Mouse (Mus musculus): ENCODE measurements around the gene Cluh. TPM values are rescaled to one million over a fixed set of nuclear protein-coding genes. Genes with fewer than 3 reads are reported as not detected.

Cluh gene
- polyA plus RNA-seq, 1 experiment from 2014 or later, result 16.9 TPM

DNA sequence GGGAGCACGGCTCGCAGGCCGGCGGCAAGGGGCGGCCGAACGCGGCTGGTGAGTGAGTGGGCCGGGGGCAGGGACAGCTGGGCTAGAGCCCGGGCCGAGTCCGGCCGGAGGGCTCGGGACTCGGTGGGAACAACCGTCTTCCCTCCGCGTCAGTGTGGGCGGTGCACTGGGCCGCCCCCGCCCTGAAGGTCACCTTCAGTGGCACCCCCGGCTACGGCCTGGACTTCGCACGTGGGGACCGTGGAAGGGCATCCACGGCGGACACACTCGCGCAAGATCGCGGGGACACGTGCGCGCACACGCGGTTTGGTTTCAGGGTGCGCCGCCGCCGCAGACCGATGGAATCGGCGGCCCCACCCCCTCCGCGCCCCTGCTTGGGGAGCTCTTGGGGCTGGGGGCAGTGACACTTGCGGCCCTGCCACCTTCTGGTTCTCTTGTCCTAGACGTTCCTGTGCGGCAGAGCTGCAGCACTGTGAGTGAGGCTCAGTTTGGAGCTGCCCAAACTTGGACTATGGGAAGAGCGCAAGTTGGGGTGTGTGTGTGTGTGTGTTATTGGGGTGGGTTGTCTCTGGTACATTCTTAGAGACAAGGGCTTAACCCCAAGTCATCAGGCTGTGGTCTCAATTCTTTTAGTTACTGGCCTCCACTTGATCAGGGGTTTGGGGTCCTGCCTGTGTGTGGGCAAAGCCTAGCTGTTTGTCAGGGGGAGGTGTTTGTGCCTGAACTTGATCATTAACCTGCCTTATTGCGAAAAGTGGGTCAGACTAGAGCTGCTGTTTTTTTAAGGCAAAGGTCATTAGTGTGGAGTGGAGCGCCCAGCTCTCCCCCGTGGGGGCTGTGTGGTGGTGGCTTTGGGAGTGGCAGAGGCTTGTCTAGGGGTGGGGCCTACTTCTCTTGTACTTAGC lies 604 bp downstream of the Cluh start:
- Histone ChIP-seq H3K4me2 (peak overlapping the region; percentile 96), H3K9ac (peak overlapping the region; percentile 89), H3K36me3 (no peaks in the 10 kb centered on the region), H3K4me1 (replicated peaks) (peaks cover 55% of the 10 kb centered on the region), H3K9me3 (no peaks in the 10 kb centered on the region), H3K27ac (replicated peaks) (peak overlapping the region; percentile 77), H3K27me3 (no peaks in the 10 kb centered on the region), H3K4me3 (peak overlapping the region; percentile 92)
- 2% methylated on average over 53 of the region's 53 CpGs for WGBS
- ATAC-seq (ENCODE audit: low read depth), result peak; percentile 64

GRCm38 (mm10) chr11:74650576-74651100 lies 1.3 kb downstream of the Cluh start:
- Histone ChIP-seq H3K27me3 (no peaks in the 10 kb centered on the region), H3K9ac (peak overlapping the region; percentile 89), H3K36me3 (no peaks in the 10 kb centered on the region), H3K4me2 (peak overlapping the region; percentile 96), H3K4me3 (peak overlapping the region; percentile 92), H3K27ac (replicated peaks) (no peak overlapping the region), H3K9me3 (no peaks in the 10 kb centered on the region), H3K4me1 (replicated peaks) (peaks cover 55% of the 10 kb centered on the region)
- WGBS, result 68% methylated on average over 4 of the region's 4 CpGs
- no peak for ATAC-seq (ENCODE audit: low read depth)

DNA sequence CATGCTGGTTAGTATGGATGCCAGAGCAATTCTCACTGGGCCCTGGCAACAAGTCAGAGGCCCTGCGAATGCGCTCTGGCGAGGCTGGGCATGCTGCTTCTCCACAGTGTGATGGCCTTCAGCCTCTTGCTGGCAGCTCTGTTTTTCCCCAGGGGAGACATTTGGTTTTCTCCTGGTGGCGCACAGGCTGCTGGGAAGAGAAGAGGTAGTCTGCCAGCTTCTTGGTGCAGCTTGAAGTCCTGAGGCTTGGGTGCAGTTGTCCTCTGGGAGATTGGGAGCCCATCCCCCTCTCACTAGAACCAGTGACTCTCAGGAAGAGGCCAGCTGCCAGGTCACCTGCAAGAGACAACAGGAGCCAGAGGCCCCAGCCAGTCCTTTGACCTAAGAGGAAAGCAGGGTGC lies 3.5 kb downstream of the Cluh start:
- H3K36me3 ChIP-seq, result peaks cover 16% of the 10 kb centered on the region
- ATAC-seq (ENCODE audit: low read depth), result 0 out of 2 replicates have a peak, but pooled peaks have one; percentile 7
- peak overlapping the region; percentile 76 for H3K27ac ChIP-seq (replicated peaks)
- 0 out of 2 replicates have a peak overlapping the region, but pooled peaks have one; percentile 5 for H3K4me2 ChIP-seq
- H3K9ac ChIP-seq, result peak overlapping the region; percentile 47
- no peak overlapping the region for H3K4me3 ChIP-seq
- H3K27me3 ChIP-seq, result no peaks in the 10 kb centered on the region
- no peaks in the 10 kb centered on the region for H3K9me3 ChIP-seq
- peaks cover 55% of the 10 kb centered on the region for H3K4me1 ChIP-seq (replicated peaks)
- 44% methylated on average over 4 of the region's 4 CpGs for WGBS

GRCm38 (mm10) chr11:74653385-74653784 lies 4.1 kb downstream of the Cluh start:
- ATAC-seq (ENCODE audit: low read depth), result no peak
- Histone ChIP-seq H3K9me3 (no peaks in the 10 kb centered on the region), H3K27me3 (no peaks in the 10 kb centered on the region), H3K27ac (replicated peaks) (peak overlapping the region; percentile 76), H3K4me3 (no peak overlapping the region), H3K9ac (peak overlapping the region; percentile 47), H3K36me3 (peaks cover 22% of the 10 kb centered on the region), H3K4me1 (replicated peaks) (peaks cover 53% of the 10 kb centered on the region), H3K4me2 (no peak overlapping the region)
- 69% methylated on average over 6 of the region's 6 CpGs for WGBS

GRCm38 (mm10) chr11:74655941-74656340 lies 6.6 kb downstream of the Cluh start:
- H3K4me2 ChIP-seq, result no peak overlapping the region
- WGBS, result 91% methylated on average over 3 of the region's 3 CpGs

GRCm38 (mm10) chr11:74660336-74660735 lies 11.0 kb downstream of the Cluh start:
- H3K4me2 ChIP-seq, result no peak overlapping the region
- no peak overlapping the region for H3K9ac ChIP-seq
- no peak overlapping the region for H3K27ac ChIP-seq (replicated peaks)
- H3K9me3 ChIP-seq, result no peaks in the 10 kb centered on the region
- H3K36me3 ChIP-seq, result peaks cover 92% of the 10 kb centered on the region
- H3K4me3 ChIP-seq, result no peak overlapping the region
- no peak for ATAC-seq (ENCODE audit: low read depth)
- no peaks in the 10 kb centered on the region for H3K27me3 ChIP-seq
- no peaks in the 10 kb centered on the region for H3K4me1 ChIP-seq (replicated peaks)
- WGBS, result 97% methylated on average over 13 of the region's 13 CpGs

More at GRCm38 (mm10) chr11:74655941-74656340, 6.6 kb downstream of the Cluh start:
- no peak for ATAC-seq (ENCODE audit: low read depth)
- Histone ChIP-seq H3K9ac (no peak overlapping the region), H3K9me3 (no peaks in the 10 kb centered on the region), H3K4me3 (no peak overlapping the region), H3K4me1 (replicated peaks) (peaks cover 35% of the 10 kb centered on the region), H3K27ac (replicated peaks) (no peak overlapping the region), H3K36me3 (peaks cover 48% of the 10 kb centered on the region), H3K27me3 (no peaks in the 10 kb centered on the region)

DNA sequence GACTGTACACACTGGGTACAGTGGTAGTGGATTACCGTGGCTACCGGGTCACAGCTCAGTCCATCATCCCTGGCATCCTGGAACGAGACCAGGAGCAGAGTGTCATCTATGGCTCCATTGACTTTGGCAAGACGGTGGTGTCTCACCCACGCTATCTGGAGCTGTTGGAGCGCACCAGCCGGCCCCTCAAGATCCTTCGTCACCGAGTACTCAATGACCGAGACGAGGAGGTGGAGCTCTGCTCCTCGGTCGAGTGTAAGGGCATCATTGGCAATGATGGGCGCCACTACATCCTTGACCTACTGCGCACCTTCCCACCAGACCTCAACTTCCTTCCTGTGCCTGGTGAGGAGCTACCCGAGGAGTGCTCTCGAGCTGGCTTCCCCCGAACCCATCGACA lies 12.3 kb downstream of the Cluh start:
- Histone ChIP-seq H3K4me3 (no peak overlapping the region), H3K27me3 (no peaks in the 10 kb centered on the region), H3K9ac (no peak overlapping the region), H3K4me2 (no peak overlapping the region), H3K9me3 (no peaks in the 10 kb centered on the region), H3K4me1 (replicated peaks) (no peaks in the 10 kb centered on the region), H3K36me3 (peaks cover 100% of the 10 kb centered on the region), H3K27ac (replicated peaks) (no peak overlapping the region)
- 96% methylated on average over 19 of the region's 19 CpGs for WGBS
- ATAC-seq (ENCODE audit: low read depth), result no peak

DNA sequence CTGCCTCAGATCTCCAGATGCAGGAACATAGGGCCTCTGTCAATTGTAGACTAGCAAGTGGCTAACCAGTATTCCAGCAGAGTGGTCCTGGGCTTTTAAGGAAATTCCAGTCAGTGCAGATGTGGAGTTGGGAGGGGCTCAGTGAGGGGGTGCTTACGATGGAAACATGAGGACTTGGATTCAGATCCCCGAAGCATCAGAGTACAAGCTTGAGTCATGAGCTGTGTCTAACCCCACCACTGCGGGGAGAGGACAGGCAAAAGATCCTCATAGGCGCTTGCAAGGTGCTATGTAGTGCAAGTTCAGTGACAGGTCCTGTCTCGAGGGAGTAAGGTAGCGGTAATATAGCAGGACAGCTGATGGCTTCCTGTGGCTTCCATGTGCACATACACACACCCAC lies 12.9 kb downstream of the Cluh start:
- ATAC-seq (ENCODE audit: low read depth), result no peak

DNA sequence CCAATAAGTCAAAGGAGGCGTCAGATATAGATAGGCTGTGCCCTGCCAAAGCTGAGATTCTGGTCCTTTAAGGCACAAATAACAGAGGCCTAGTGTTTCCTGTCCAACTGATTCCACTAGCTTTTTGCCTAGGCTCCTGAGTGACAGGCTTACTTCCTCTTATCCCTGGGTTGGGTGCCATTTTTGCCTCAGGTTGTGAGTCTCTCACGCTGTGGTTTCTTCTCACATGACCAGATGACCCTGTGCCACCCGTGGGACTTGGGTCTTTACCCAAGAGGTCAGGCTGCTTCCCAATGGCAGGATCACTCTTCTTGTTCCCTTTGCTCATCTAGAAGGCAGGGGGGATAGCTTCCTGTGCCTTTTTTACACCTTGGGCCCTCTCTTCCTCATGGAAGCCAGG lies 15.0 kb downstream of the Cluh start:
- Histone ChIP-seq H3K4me1 (replicated peaks) (no peaks in the 10 kb centered on the region), H3K36me3 (peaks cover 100% of the 10 kb centered on the region), H3K4me3 (no peak overlapping the region), H3K9me3 (no peaks in the 10 kb centered on the region), H3K4me2 (no peak overlapping the region), H3K27ac (replicated peaks) (no peak overlapping the region), H3K27me3 (no peaks in the 10 kb centered on the region), H3K9ac (no peak overlapping the region)
- 89% methylated on average over 3 of the region's 3 CpGs for WGBS
- ATAC-seq (ENCODE audit: low read depth), result no peak

More for the DNA sequence above, 12.9 kb downstream of the Cluh start:
- H3K9me3 ChIP-seq, result no peaks in the 10 kb centered on the region
- WGBS, result 93% methylated on average over 6 of the region's 6 CpGs
- no peak overlapping the region for H3K4me2 ChIP-seq
- H3K4me3 ChIP-seq, result no peak overlapping the region
- H3K27ac ChIP-seq (replicated peaks), result no peak overlapping the region
- H3K9ac ChIP-seq, result no peak overlapping the region
- no peaks in the 10 kb centered on the region for H3K4me1 ChIP-seq (replicated peaks)
- no peaks in the 10 kb centered on the region for H3K27me3 ChIP-seq
- H3K36me3 ChIP-seq, result peaks cover 100% of the 10 kb centered on the region

- Histone ChIP-seq H3K27ac (replicated peaks) (no peak overlapping the region), H3K36me3 (peaks cover 100% of the 10 kb centered on the region), H3K9me3 (no peaks in the 10 kb centered on the region), H3K4me3 (no peak overlapping the region), H3K4me1 (replicated peaks) (no peaks in the 10 kb centered on the region), H3K4me2 (no peak overlapping the region), H3K9ac (no peak overlapping the region), H3K27me3 (no peaks in the 10 kb centered on the region)
- ATAC-seq (ENCODE audit: low read depth), result no peak
- WGBS, result 93% methylated on average over 8 of the region's 8 CpGs
Measured at GRCm38 (mm10) chr11:74664906-74665305, 15.6 kb downstream of the Cluh start.

DNA sequence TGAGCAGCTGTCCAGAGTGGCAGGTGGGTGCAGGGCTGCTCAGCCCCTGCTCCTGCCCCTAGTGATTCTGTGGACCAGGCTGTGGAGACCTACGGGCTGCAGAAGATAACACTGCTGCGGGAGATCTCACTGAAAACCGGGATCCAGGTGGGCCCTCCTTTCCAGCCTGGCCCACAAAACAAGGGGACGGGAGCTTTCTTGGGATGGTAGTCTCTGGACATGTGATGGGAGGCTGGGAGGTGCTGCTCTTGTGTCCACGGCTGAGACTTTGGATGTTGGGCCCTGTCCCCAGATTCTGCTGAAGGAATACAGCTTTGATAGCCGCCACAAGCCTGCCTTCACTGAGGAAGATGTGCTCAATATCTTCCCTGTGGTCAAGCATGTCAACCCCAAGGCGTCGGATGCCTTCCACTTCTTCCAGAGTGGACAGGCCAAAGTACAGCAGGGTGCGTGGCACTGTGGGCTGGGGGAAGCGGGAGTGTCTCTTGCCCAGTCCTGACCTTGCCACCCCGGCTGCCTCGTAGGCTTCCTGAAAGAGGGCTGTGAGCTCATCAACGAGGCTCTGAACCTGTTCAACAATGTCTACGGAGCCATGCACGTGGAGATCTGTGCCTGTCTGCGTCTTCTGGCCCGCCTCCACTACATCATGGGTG lies 16.5 kb downstream of the Cluh start:
- no peak for ATAC-seq (ENCODE audit: low read depth)
- no peaks in the 10 kb centered on the region for H3K9me3 ChIP-seq
- H3K9ac ChIP-seq, result no peak overlapping the region
- no peak overlapping the region for H3K4me3 ChIP-seq
- H3K36me3 ChIP-seq, result peaks cover 95% of the 10 kb centered on the region
- H3K4me2 ChIP-seq, result no peak overlapping the region
- no peaks in the 10 kb centered on the region for H3K27me3 ChIP-seq
- 96% methylated on average over 17 of the region's 17 CpGs for WGBS
- H3K4me1 ChIP-seq (replicated peaks), result no peaks in the 10 kb centered on the region
- no peak overlapping the region for H3K27ac ChIP-seq (replicated peaks)

DNA sequence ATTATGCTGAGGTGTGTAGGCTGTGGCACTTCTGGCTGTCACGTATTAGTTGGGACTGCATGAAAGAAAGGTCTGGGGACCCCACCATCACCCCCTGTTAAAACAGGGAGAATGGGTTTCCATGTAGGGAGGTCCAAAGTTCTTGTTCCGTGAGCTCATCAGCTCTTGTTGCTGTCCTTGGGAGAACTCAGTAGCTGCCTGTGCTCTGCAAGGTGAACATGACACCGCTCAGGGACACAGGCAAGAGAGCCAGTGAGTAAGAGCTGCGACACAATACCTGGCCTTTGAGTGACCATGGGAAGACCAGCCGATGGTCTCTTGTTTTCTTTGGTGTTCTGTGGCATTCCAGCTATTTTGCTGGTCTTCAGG lies 17.0 kb downstream of the Cluh start:
- no peaks in the 10 kb centered on the region for H3K9me3 ChIP-seq
- H3K36me3 ChIP-seq, result peaks cover 90% of the 10 kb centered on the region
- no peak overlapping the region for H3K27ac ChIP-seq (replicated peaks)
- no peak overlapping the region for H3K9ac ChIP-seq
- no peak overlapping the region for H3K4me2 ChIP-seq
- H3K27me3 ChIP-seq, result no peaks in the 10 kb centered on the region
- no peak overlapping the region for H3K4me3 ChIP-seq
- H3K4me1 ChIP-seq (replicated peaks), result no peaks in the 10 kb centered on the region
- no peak for ATAC-seq (ENCODE audit: low read depth)
- WGBS, result 95% methylated on average over 5 of the region's 5 CpGs

All from neural tube, embryonic 13.5 days (tissue).